Mouse (Mus musculus): ENCODE data around the gene Ndufv3.

GRCm38 (mm10) chr17:31569756-31570155 is 49.8 kb downstream of the Ndufv3 start:
- TF ChIP-seq CTCF (IDR thresholded peaks at IDR 0.05; ENCODE audit: control insufficient read depth, insufficient read depth, low read length) (no peak), POLR2A (IDR thresholded peaks at IDR 0.05; ENCODE audit: borderline replicate concordance, control insufficient read depth, low read depth, low read length) (no peak)
